ENCODE assay signal across 9 mouse cellular contexts in genomic region chr10:68354335-68355231, GRCm38 (mm10).
DNase-seq lines count a peak whose midpoint lies in the region; ATAC-seq and TF ChIP-seq lines count a peak whose summit lies in the region.
"Had no signal": no experiment of that assay in that cellular context is flagged by ENCODE, and none has a peak within 500 bp of the region (broad histone marks: within the 10 kb centered on the region; RNA-seq: fewer than 3 reads in every experiment).

No protein-coding gene starts in this region.

- H3K9me3 ChIP-seq in liver, embryonic 16.5 days (replicated peaks; ENCODE audit: control insufficient read depth, low read length): no peaks in the 10 kb centered on the region

- peaks cover 3% of the 10 kb centered on the region for H3K4me1 ChIP-seq in heart, adult 2 months (ENCODE audit: control insufficient read depth, insufficient read depth, low read length)
- no peaks in the 10 kb centered on the region for H3K4me1 ChIP-seq in liver, embryonic 16.5 days (ENCODE audit: control insufficient read depth, low read depth, low read length)

- no peak for TF ChIP-seq EP300 in heart, adult 2 months (IDR thresholded peaks at IDR 0.05; ENCODE audit: insufficient read depth, low read depth, low read length)

- H3K36me3 ChIP-seq in heart, adult 2 months (ENCODE audit: control insufficient read depth, insufficient read depth, low read length): peaks cover 4% of the 10 kb centered on the region
- no peaks in the 10 kb centered on the region for H3K36me3 ChIP-seq in liver, embryonic 16.5 days (ENCODE audit: control insufficient read depth, insufficient read depth)
- H3K36me3 ChIP-seq: G1E had no signal

- H3K27ac ChIP-seq in heart, adult 2 months: peak overlapping the region; percentile 58
- H3K27ac ChIP-seq in liver, embryonic 16.5 days (ENCODE audit: low read length): peak overlapping the region; percentile 10; the same call in 1 of the 2 replicates

- 0 out of 2 replicates have a peak, but pooled peaks have one; percentile 38 for ATAC-seq in liver, embryonic 16.5 days (ENCODE audit: low read depth)

- no peaks in the 10 kb centered on the region for H3K27me3 ChIP-seq in heart, adult 2 months (ENCODE audit: control insufficient read depth, insufficient read depth, low read length)
- no peaks in the 10 kb centered on the region for H3K27me3 ChIP-seq in liver, embryonic 16.5 days (ENCODE audit: control insufficient read depth, insufficient read depth, low read depth, low read length)

- no peak for TF ChIP-seq POLR2A in heart, adult 2 months (IDR thresholded peaks at IDR 0.05; ENCODE audit: insufficient read depth, low read depth, low read length)

- no peak overlapping the region for H3K4me2 ChIP-seq in liver, embryonic 16.5 days (ENCODE audit: low read depth, low read length)

- 42% methylated on average over 7 of the region's 8 CpGs for WGBS in heart, adult 2 months
- 38% methylated on average over 7 of the region's 8 CpGs for WGBS in liver, embryonic 16.5 days (ENCODE audit: insufficient replicate concordance)

- DNase-seq in heart, adult 2 months: peak in 1 of 2 experiments; percentile 18
- no peak for DNase-seq in heart, adult 9 months (ENCODE audit: low spot score in 2 of 2)
- DNase-seq in adrenal gland, adult (ENCODE audit: inconsistent age in 2 of 2, low spot score in 1 of 2): peak; percentile 53 to 88
- DNase-seq in heart, postnatal 10 days: peak; percentile 37 to 41
- no peak for DNase-seq in thymus, postnatal 14 days
- DNase-seq in cerebellum, adult 9-10 months: no peak
- no peak for DNase-seq in left cerebral cortex, postnatal 4 days

- no peak for TF ChIP-seq CTCF in heart, adult 2 months (IDR thresholded peaks at IDR 0.05)

- intact Hi-C loops in heart, adult 2 months (cut with DNase I): loop anchor here (5.0 kb wide), 3 partner anchors 77 to 108 kb away; partner anchors contain the start of gene Arid5b
- intact Hi-C loops in heart, postnatal 10 days (cut with DNase I): loop anchor here (5.0 kb wide), 3 partner anchors 72 to 553 kb away; no protein-coding TSS in a partner anchor
- intact Hi-C loops in left cerebral cortex, postnatal 4 days (cut with DNase I): no loop called here

- H3K9ac ChIP-seq in heart, adult 2 months (ENCODE audit: low read depth, low read length): no peak overlapping the region
- H3K9ac ChIP-seq in liver, embryonic 16.5 days (ENCODE audit: low read depth, low read length): no peak overlapping the region

- no peak overlapping the region for H3K4me3 ChIP-seq in heart, adult 2 months
- no peak overlapping the region for H3K4me3 ChIP-seq in liver, embryonic 16.5 days (ENCODE audit: low read depth, low read length)

- no peaks in the 10 kb centered on the region for H3K79me2 ChIP-seq in heart, adult 2 months (replicated peaks; ENCODE audit: control insufficient read depth, insufficient read depth, low read length)

Comparison
In these comparisons a context has a peak if more than half of its experiments do, and no peak if none do; other contexts are left out.
1. DNase-seq: peak in adrenal gland, adult (2 of 2) and heart, postnatal 10 days (2 of 2); none in heart, adult 9 months (0 of 2), thymus, postnatal 14 days (single experiment), cerebellum, adult 9-10 months (single experiment) and left cerebral cortex, postnatal 4 days (single experiment).